Mouse (Mus musculus) frontal cortex, adult 2 months (tissue): ENCODE measurements around the gene Sept10. TPM values are rescaled to one million over a fixed set of nuclear protein-coding genes. Genes with fewer than 3 reads are reported as not detected.

Source experiments
- polyA plus RNA-seq: library from polyadenylated mRNA; depleted of rRNA; stranded (reverse); fragments of >200 nt; gene quantifications from 2 replicates; pipeline ENCODE4 v1.2.3, GENCODE M21; 2012; rRNA removed

The Sept10 gene
- polyA plus RNA-seq, 1 experiment: 9.6 TPM

Other genes starting within 250 kb of the Sept10 start
- 4.9 and 5.6 TPM in 2 replicates for gene Sowahc, start 106 bp upstream of the Sept10 start, polyA plus RNA-seq
- gene P4ha1, start 101.4 kb upstream of the Sept10 start, polyA plus RNA-seq: 27.4 and 29.2 TPM in 2 replicates
- gene Gm10273, start 173.8 kb upstream of the Sept10 start, polyA plus RNA-seq: 7.9 and 11.3 TPM in 2 replicates
- gene Pla2g12b, start 181.8 kb upstream of the Sept10 start, polyA plus RNA-seq: 0.16 TPM in 1 of 2 replicates, not detected in the other
- 0.26 and 0.40 TPM in 2 replicates for gene Oit3, start 219.9 kb upstream of the Sept10 start, polyA plus RNA-seq